16 mouse cellular contexts compared by ENCODE assay signal in the genomic region with DNA sequence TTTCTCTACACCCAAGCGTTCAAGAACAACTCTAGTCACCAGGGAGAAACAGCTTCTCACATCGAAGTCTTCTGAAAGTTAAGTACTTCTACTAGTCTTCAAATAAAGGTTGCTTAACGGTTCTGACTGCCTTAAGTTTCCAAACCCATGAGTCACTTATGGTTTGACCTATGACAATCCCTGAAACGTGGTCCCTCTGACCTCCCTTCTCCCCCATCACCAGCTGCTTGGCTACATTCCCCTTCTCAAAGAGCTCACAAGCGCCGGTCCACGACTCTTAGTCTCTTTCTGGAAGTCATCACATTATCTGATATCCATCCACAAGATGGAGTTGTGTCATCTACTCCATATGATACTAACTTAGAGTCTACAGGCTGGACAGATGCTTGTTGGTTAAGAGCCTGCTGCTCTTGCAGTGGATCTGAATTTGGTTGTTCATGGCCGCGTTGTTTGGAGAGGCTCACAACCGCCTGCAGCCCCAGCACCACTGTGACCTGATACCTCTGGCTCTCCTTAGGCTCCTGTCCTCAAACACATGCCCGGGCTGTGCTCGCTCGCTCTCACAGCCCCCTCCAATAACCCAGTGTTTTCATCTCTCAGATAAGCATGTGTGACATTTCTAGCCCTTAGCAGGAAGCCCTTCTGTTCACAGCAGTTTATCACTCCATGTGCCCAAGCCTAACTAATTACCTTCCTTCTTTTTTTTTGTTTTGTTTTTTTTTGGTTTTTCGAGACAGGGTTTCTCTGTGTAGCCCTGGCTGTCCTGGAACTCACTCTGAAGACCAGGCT. TPM values are rescaled to one million over a fixed set of nuclear protein-coding genes. Genes with fewer than 3 reads are reported as not detected.
DNase-seq lines count a peak whose midpoint lies in the region; ATAC-seq lines count a peak whose summit lies in the region.
"Had no signal": no experiment of that assay in that cellular context is flagged by ENCODE, and none has a peak within 500 bp of the region (broad histone marks: within the 10 kb centered on the region; RNA-seq: fewer than 3 reads in every experiment).

No protein-coding gene starts in this region.

- WGBS in heart, embryonic 10.5 days: 43% methylated on average over 14 of the region's 14 CpGs
- WGBS in midbrain, embryonic 11.5 days: 87% methylated on average over 14 of the region's 14 CpGs
- 89% methylated on average over 14 of the region's 14 CpGs for WGBS in midbrain, embryonic 14.5 days
- 68% methylated on average over 14 of the region's 14 CpGs for WGBS in kidney, embryonic 16.5 days

- H3K4me3 ChIP-seq in heart, embryonic 10.5 days: no peak overlapping the region
- H3K4me3 ChIP-seq in midbrain, embryonic 11.5 days (ENCODE audit: low read depth, low read length): no peak overlapping the region
- no peak overlapping the region for H3K4me3 ChIP-seq in midbrain, embryonic 14.5 days (replicated peaks; ENCODE audit: low read depth, low read length)
- H3K4me3 ChIP-seq in kidney, embryonic 16.5 days (ENCODE audit: low read length): no peak overlapping the region
- H3K4me3 ChIP-seq: hindbrain, embryonic 10.5 days; neural tube, embryonic 15.5 days had no signal

- DNase-seq in heart, embryonic 10.5 days (ENCODE audit: low spot score): no peak
- DNase-seq in heart, adult 9 months (ENCODE audit: low spot score in 2 of 2): no peak
- DNase-seq in midbrain, embryonic 11.5 days (ENCODE audit: low spot score, missing footprints): peak; percentile 28
- no peak for DNase-seq in midbrain, embryonic 14.5 days
- DNase-seq in induced T-regulatory cell, adult 2 months (ENCODE audit: low read depth): peak; percentile 49
- DNase-seq in Muller cell, postnatal 12 days (ENCODE audit: inconsistent ontology term): no peak
- no peak for DNase-seq in cerebellum, adult 8-10 months
- DNase-seq: cerebellum, adult 9-11 months; right cerebral cortex, adult 18-20 months; spleen, adult 18-20 months had no signal

- H3K4me2 ChIP-seq in midbrain, embryonic 11.5 days: no peak overlapping the region
- H3K4me2 ChIP-seq in midbrain, embryonic 14.5 days (ENCODE audit: low read length): no peak overlapping the region
- H3K4me2 ChIP-seq in kidney, embryonic 16.5 days (replicated peaks; ENCODE audit: low read depth, low read length): no peak overlapping the region
- H3K4me2 ChIP-seq: neural tube, embryonic 15.5 days had no signal

- H3K27me3 ChIP-seq in heart, embryonic 10.5 days (ENCODE audit: insufficient read depth, poor library complexity, severe bottlenecking): no peaks in the 10 kb centered on the region
- no peaks in the 10 kb centered on the region for H3K27me3 ChIP-seq in midbrain, embryonic 11.5 days (ENCODE audit: control insufficient read depth, insufficient read depth, low read length)
- H3K27me3 ChIP-seq in midbrain, embryonic 14.5 days (ENCODE audit: control insufficient read depth, insufficient read depth, low read length): no peaks in the 10 kb centered on the region
- H3K27me3 ChIP-seq in kidney, embryonic 16.5 days (ENCODE audit: insufficient read depth, low read length): no peaks in the 10 kb centered on the region
- H3K27me3 ChIP-seq: neural tube, embryonic 15.5 days had no signal

- 0 out of 2 replicates have a peak, but pooled peaks have one; percentile 17 for ATAC-seq in midbrain, embryonic 11.5 days (ENCODE audit: low FRiP score)
- no peak for ATAC-seq in midbrain, embryonic 14.5 days (ENCODE audit: low FRiP score, low TSS enrichment)
- ATAC-seq in kidney, embryonic 16.5 days (ENCODE audit: low FRiP score, low TSS enrichment): no peak
- ATAC-seq: forebrain, embryonic 14.5 days; intestine, embryonic 16.5 days had no signal

- no peaks in the 10 kb centered on the region for H3K9me3 ChIP-seq in heart, embryonic 10.5 days
- no peaks in the 10 kb centered on the region for H3K9me3 ChIP-seq in midbrain, embryonic 11.5 days (ENCODE audit: control insufficient read depth, low read length)
- no peaks in the 10 kb centered on the region for H3K9me3 ChIP-seq in midbrain, embryonic 14.5 days (ENCODE audit: control insufficient read depth, low read length)
- H3K9me3 ChIP-seq in kidney, embryonic 16.5 days (ENCODE audit: low read length): no peaks in the 10 kb centered on the region
- H3K9me3 ChIP-seq: hindbrain, embryonic 10.5 days; neural tube, embryonic 15.5 days had no signal

- H3K9ac ChIP-seq in midbrain, embryonic 11.5 days (ENCODE audit: low read length): no peak overlapping the region
- H3K9ac ChIP-seq in midbrain, embryonic 14.5 days (replicated peaks; ENCODE audit: low read length): no peak overlapping the region
- H3K9ac ChIP-seq in kidney, embryonic 16.5 days (replicated peaks; ENCODE audit: low read length): no peak overlapping the region
- H3K9ac ChIP-seq: neural tube, embryonic 15.5 days had no signal

- peaks cover 39% of the 10 kb centered on the region for H3K4me1 ChIP-seq in heart, embryonic 10.5 days
- H3K4me1 ChIP-seq in midbrain, embryonic 11.5 days (ENCODE audit: control insufficient read depth, insufficient read depth, low read length): peaks cover 7% of the 10 kb centered on the region
- no peaks in the 10 kb centered on the region for H3K4me1 ChIP-seq in midbrain, embryonic 14.5 days (ENCODE audit: control insufficient read depth, insufficient read depth, low read length)
- H3K4me1 ChIP-seq in kidney, embryonic 16.5 days (ENCODE audit: insufficient read depth, low read length): no peaks in the 10 kb centered on the region
- H3K4me1 ChIP-seq: neural tube, embryonic 15.5 days had no signal

- peaks cover 10% of the 10 kb centered on the region; the same call in 1 of the 2 replicates for H3K36me3 ChIP-seq in heart, embryonic 10.5 days
- H3K36me3 ChIP-seq in midbrain, embryonic 11.5 days (ENCODE audit: control insufficient read depth, insufficient read depth, low read length): no peaks in the 10 kb centered on the region
- H3K36me3 ChIP-seq in midbrain, embryonic 14.5 days (ENCODE audit: control insufficient read depth, insufficient read depth, low read length): peaks cover 2% of the 10 kb centered on the region; the same call in 1 of the 2 replicates
- peaks cover 6% of the 10 kb centered on the region; the same call in 1 of the 2 replicates for H3K36me3 ChIP-seq in kidney, embryonic 16.5 days (ENCODE audit: insufficient read depth, low read length)

- 0 out of 2 replicates have a peak overlapping the region, but pooled peaks have one; percentile 69 for H3K27ac ChIP-seq in heart, embryonic 10.5 days
- H3K27ac ChIP-seq in midbrain, embryonic 11.5 days (ENCODE audit: low read depth, low read length): no peak overlapping the region
- H3K27ac ChIP-seq in midbrain, embryonic 14.5 days (replicated peaks; ENCODE audit: low read depth, low read length): no peak overlapping the region
- no peak overlapping the region for H3K27ac ChIP-seq in kidney, embryonic 16.5 days (ENCODE audit: low read length)
- H3K27ac ChIP-seq: hindbrain, embryonic 10.5 days; kidney, postnatal 0 days; neural tube, embryonic 15.5 days had no signal

RNA-seq across cellular contexts. Expression of a gene that starts 55.5 kb away (rescaled TPM):
- polyA plus RNA-seq in heart, embryonic 10.5 days (2016; fragmentation: Nextera tagmentation; extraction: Ambion mirVana): 13.2 and 16.0 TPM in 2 replicates
- polyA plus RNA-seq in midbrain, embryonic 11.5 days (2014; fragmentation: Nextera tagmentation; extraction: Ambion mirVana): 10.5 and 10.8 TPM in 2 replicates
- 7.6 and 8.7 TPM in 2 replicates for polyA plus RNA-seq in midbrain, embryonic 14.5 days (2014; fragmentation: Nextera tagmentation; extraction: Ambion mirVana)
- polyA plus RNA-seq in kidney, embryonic 16.5 days (2015; fragmentation: Nextera tagmentation; extraction: Ambion mirVana): 18.5 and 20.4 TPM in 2 replicates

Comparison
In these comparisons a context has a peak if more than half of its experiments do, and no peak if none do; other contexts are left out.
1. DNase-seq: peak in midbrain, embryonic 11.5 days (single experiment) and induced T-regulatory cell, adult 2 months (single experiment); none in heart, embryonic 10.5 days (single experiment), heart, adult 9 months (0 of 2), midbrain, embryonic 14.5 days (single experiment), Muller cell, postnatal 12 days (single experiment) and cerebellum, adult 8-10 months (single experiment).